Mouse (Mus musculus) kidney, adult 11 months (tissue): Measurements from ENCODE around the gene Capn9.
A peak's percentile ranks its signal among the peaks of the same experiment; 100 is the strongest.

Experiments
- DNase-seq: peaks from one replicate; pipeline ENCODE4 v3.0.0; 2022

The Capn9 gene

GRCm38 (mm10) chr8:124572430-124572775, 3.5 kb upstream of the Capn9 start:
- no peak for DNase-seq

GRCm38 (mm10) chr8:124573552-124574340, 2.2 kb upstream of the Capn9 start:
- DNase-seq: peak; percentile 79

- no peak for DNase-seq
Observed at GRCm38 (mm10) chr8:124576751-124577150, 840 bp downstream of the Capn9 start.

- no peak for DNase-seq
Observed at GRCm38 (mm10) chr8:124585718-124586425, 10.0 kb downstream of the Capn9 start.

GRCm38 (mm10) chr8:124586556-124586955, 10.6 kb downstream of the Capn9 start:
- no peak for DNase-seq

- no peak for DNase-seq
Observed at GRCm38 (mm10) chr8:124589393-124589792, 13.5 kb downstream of the Capn9 start.

- no peak for DNase-seq
Observed at GRCm38 (mm10) chr8:124604066-124604465, 28.2 kb downstream of the Capn9 start.

- no peak for DNase-seq
Observed at GRCm38 (mm10) chr8:124608239-124608971, 32.5 kb downstream of the Capn9 start.

GRCm38 (mm10) chr8:124608972-124609353, 33.1 kb downstream of the Capn9 start:
- no peak for DNase-seq

GRCm38 (mm10) chr8:124614325-124614724, 38.4 kb downstream of the Capn9 start:
- DNase-seq: no peak

GRCm38 (mm10) chr8:124617266-124617869, 41.5 kb downstream of the Capn9 start:
- peak; percentile 51 for DNase-seq

- no peak for DNase-seq
Observed at GRCm38 (mm10) chr8:124618252-124618651, 42.3 kb downstream of the Capn9 start.

GRCm38 (mm10) chr8:124621255-124621654, 45.3 kb downstream of the Capn9 start:
- no peak for DNase-seq

- no peak for DNase-seq
Observed at GRCm38 (mm10) chr8:124626251-124626650, 50.3 kb downstream of the Capn9 start.

GRCm38 (mm10) chr8:124630489-124630888, 54.6 kb downstream of the Capn9 start:
- peak; percentile 32 for DNase-seq

GRCm38 (mm10) chr8:124630891-124631290, 55.0 kb downstream of the Capn9 start:
- no peak for DNase-seq

- DNase-seq: no peak
Observed at GRCm38 (mm10) chr8:124631966-124632365, 56.1 kb downstream of the Capn9 start.

- peak; percentile 46 for DNase-seq
Observed at GRCm38 (mm10) chr8:124633001-124633703, 57.2 kb downstream of the Capn9 start.

- peak; percentile 25 for DNase-seq
Observed at GRCm38 (mm10) chr8:124634411-124635246, 58.7 kb downstream of the Capn9 start.

- DNase-seq: no peak
Observed at GRCm38 (mm10) chr8:124635247-124635502, 59.3 kb downstream of the Capn9 start.

GRCm38 (mm10) chr8:124641599-124641998, 65.7 kb downstream of the Capn9 start:
- DNase-seq: no peak
